Mouse (Mus musculus): ENCODE results near the gene Cyb561d2. TPM values are rescaled to one million over a fixed set of nuclear protein-coding genes. Genes with fewer than 3 reads are reported as not detected.

Gene Cyb561d2
- total and polyA plus RNA-seq, 3 experiments = 3.2 to 10.6 (median 4.3) TPM

- H3K36me3 ChIP-seq (ENCODE audit: control insufficient read depth, insufficient read depth, low read length) = no peaks in the 10 kb centered on the region
- intact Hi-C loops (cut with DNase I) = no loop called here
- TF ChIP-seq CTCF (IDR thresholded peaks at IDR 0.05) = no peak
- no peak for TF ChIP-seq EP300 (IDR thresholded peaks at IDR 0.05; ENCODE audit: insufficient read depth, low read depth, low read length)
- no peak for TF ChIP-seq POLR2A (IDR thresholded peaks at IDR 0.05; ENCODE audit: insufficient read depth, low read depth, low read length)
- DNase-seq = no peak
- H3K27me3 ChIP-seq (ENCODE audit: control insufficient read depth, insufficient read depth, low read length) = no peaks in the 10 kb centered on the region
- no peaks in the 10 kb centered on the region for H3K4me1 ChIP-seq (ENCODE audit: control insufficient read depth, insufficient read depth, low read length)
- H3K27ac ChIP-seq = no peak overlapping the region
- WGBS = 22% methylated on average over 1 of the region's 1 CpGs
- no peaks in the 10 kb centered on the region for H3K79me2 ChIP-seq (replicated peaks; ENCODE audit: control insufficient read depth, insufficient read depth, low read length)
- H3K4me3 ChIP-seq = no peak overlapping the region
- H3K9ac ChIP-seq (ENCODE audit: low read depth, low read length) = no peak overlapping the region
These were observed 48.5 kb downstream of the Cyb561d2 start for GRCm38 (mm10) chr9:107493511-107493910.

GRCm38 (mm10) chr9:107490625-107491024, 51.4 kb downstream of the Cyb561d2 start:
- intact Hi-C loops (cut with DNase I) = no loop called here
- WGBS = 61% methylated on average over 6 of the region's 6 CpGs
- Histone ChIP-seq H3K27me3 (ENCODE audit: control insufficient read depth, insufficient read depth, low read length) (no peaks in the 10 kb centered on the region), H3K4me1 (ENCODE audit: control insufficient read depth, insufficient read depth, low read length) (no peaks in the 10 kb centered on the region), H3K36me3 (ENCODE audit: control insufficient read depth, insufficient read depth, low read length) (no peaks in the 10 kb centered on the region), H3K79me2 (replicated peaks; ENCODE audit: control insufficient read depth, insufficient read depth, low read length) (no peaks in the 10 kb centered on the region), H3K4me3 (no peak overlapping the region), H3K27ac (no peak overlapping the region), H3K9ac (ENCODE audit: low read depth, low read length) (no peak overlapping the region)
- TF ChIP-seq CTCF (IDR thresholded peaks at IDR 0.05) (no peak), EP300 (IDR thresholded peaks at IDR 0.05; ENCODE audit: insufficient read depth, low read depth, low read length) (no peak), POLR2A (IDR thresholded peaks at IDR 0.05; ENCODE audit: insufficient read depth, low read depth, low read length) (no peak)
- no peak for DNase-seq

GRCm38 (mm10) chr9:107490146-107490545, 51.8 kb downstream of the Cyb561d2 start:
- no peak for DNase-seq
- Histone ChIP-seq H3K27me3 (ENCODE audit: control insufficient read depth, insufficient read depth, low read length) (no peaks in the 10 kb centered on the region), H3K9ac (ENCODE audit: low read depth, low read length) (no peak overlapping the region), H3K27ac (no peak overlapping the region), H3K4me3 (no peak overlapping the region), H3K79me2 (replicated peaks; ENCODE audit: control insufficient read depth, insufficient read depth, low read length) (no peaks in the 10 kb centered on the region), H3K4me1 (ENCODE audit: control insufficient read depth, insufficient read depth, low read length) (no peaks in the 10 kb centered on the region), H3K36me3 (ENCODE audit: control insufficient read depth, insufficient read depth, low read length) (no peaks in the 10 kb centered on the region)
- 57% methylated on average over 8 of the region's 8 CpGs for WGBS
- intact Hi-C loops (cut with DNase I) = no loop called here
- TF ChIP-seq CTCF (IDR thresholded peaks at IDR 0.05) (no peak), POLR2A (IDR thresholded peaks at IDR 0.05; ENCODE audit: insufficient read depth, low read depth, low read length) (no peak), EP300 (IDR thresholded peaks at IDR 0.05; ENCODE audit: insufficient read depth, low read depth, low read length) (no peak)

Other genes with a start within 250 kb of the Cyb561d2 start
- gene Cish, start 246.2 kb downstream of the Cyb561d2 start, total RNA-seq (2021) = 100 to 1,000 TPM; 151 to 167 TPM
- 89.8 and 118 TPM in 2 replicates for gene Cish, start 246.2 kb downstream of the Cyb561d2 start, polyA plus RNA-seq (2012; rRNA removed)
- gene Hemk1, start 203.8 kb downstream of the Cyb561d2 start, total RNA-seq (2021) = 10 to 100 TPM; 21.2 to 21.4 TPM
- 30.3 and 37.0 TPM in 2 replicates for gene Hemk1, start 203.8 kb downstream of the Cyb561d2 start, polyA plus RNA-seq (2012; rRNA removed)
- 1 to 10 TPM; 5.2 to 6.5 TPM for gene 6430571L13Rik, start 201.6 kb downstream of the Cyb561d2 start, total RNA-seq (2021)
- gene 6430571L13Rik, start 201.6 kb downstream of the Cyb561d2 start, polyA plus RNA-seq (2012; rRNA removed) = 4.1 and 5.0 TPM in 2 replicates
- gene Cacna2d2, start 142.6 kb downstream of the Cyb561d2 start, total RNA-seq (2021) = 10 to 100 TPM; 12.9 to 14.1 TPM
- 10.5 and 13.3 TPM in 2 replicates for gene Cacna2d2, start 142.6 kb downstream of the Cyb561d2 start, polyA plus RNA-seq (2012; rRNA removed)
- 10 to 100 TPM; 20.3 to 22.9 TPM for gene Tmem115, start 8.2 kb downstream of the Cyb561d2 start, total RNA-seq (2021)
- gene Tmem115, start 8.2 kb downstream of the Cyb561d2 start, polyA plus RNA-seq (2012; rRNA removed) = 25.9 and 28.3 TPM in 2 replicates
- 10 to 100 TPM; 17.2 to 22.1 TPM for gene Nprl2, start within 50 bp of the Cyb561d2 start, total RNA-seq (2021)
- 33.6 and 40.9 TPM in 2 replicates for gene Nprl2, start within 50 bp of the Cyb561d2 start, polyA plus RNA-seq (2012; rRNA removed)
- gene Zmynd10, start 5.1 kb upstream of the Cyb561d2 start, total RNA-seq (2021) = not detected
- gene Zmynd10, start 5.1 kb upstream of the Cyb561d2 start, polyA plus RNA-seq (2012; rRNA removed) = 0.64 and 1.3 TPM in 2 replicates
- gene Rassf1, start 9.4 kb upstream of the Cyb561d2 start, total RNA-seq (2021) = 10 to 100 TPM; 12.6 to 13.4 TPM
- 15.5 and 18.5 TPM in 2 replicates for gene Rassf1, start 9.4 kb upstream of the Cyb561d2 start, polyA plus RNA-seq (2012; rRNA removed)
- gene Tusc2, start 21.1 kb upstream of the Cyb561d2 start, total RNA-seq (2021) = 10 to 100 TPM; 31.7 to 39.1 TPM
- 45.8 and 60.4 TPM in 2 replicates for gene Tusc2, start 21.1 kb upstream of the Cyb561d2 start, polyA plus RNA-seq (2012; rRNA removed)
- gene Hyal2, start 25.8 kb upstream of the Cyb561d2 start, total RNA-seq (2021) = 10 to 100 TPM; 40.8 to 43.6 TPM
- 39.2 and 40.2 TPM in 2 replicates for gene Hyal2, start 25.8 kb upstream of the Cyb561d2 start, polyA plus RNA-seq (2012; rRNA removed)
- gene Hyal1, start 34.7 kb upstream of the Cyb561d2 start, total RNA-seq (2021) = 1 to 10 TPM; 5.1 to 5.9 TPM
- gene Hyal1, start 34.7 kb upstream of the Cyb561d2 start, polyA plus RNA-seq (2012; rRNA removed) = 6.9 and 8.2 TPM in 2 replicates
- 10 to 100 TPM; 14.9 to 17.4 TPM for gene Naa80, start 36.7 kb upstream of the Cyb561d2 start, total RNA-seq (2021)
- gene Naa80, start 36.7 kb upstream of the Cyb561d2 start, polyA plus RNA-seq (2012; rRNA removed) = 30.0 and 45.4 TPM in 2 replicates
- gene Hyal3, start 38.6 kb upstream of the Cyb561d2 start, total RNA-seq (2021) = under 1 TPM; 0.29 to 0.34 TPM
- 0.26 and 0.31 TPM in 2 replicates for gene Hyal3, start 38.6 kb upstream of the Cyb561d2 start, polyA plus RNA-seq (2012; rRNA removed)
- 10 to 100 TPM; 39.9 to 51.4 TPM for gene Ifrd2, start 45.4 kb upstream of the Cyb561d2 start, total RNA-seq (2021)
- 43.7 and 54.5 TPM in 2 replicates for gene Ifrd2, start 45.4 kb upstream of the Cyb561d2 start, polyA plus RNA-seq (2012; rRNA removed)
- gene Sema3b, start 67.0 kb upstream of the Cyb561d2 start, total RNA-seq (2021) = 10 to 100 TPM; 19.9 to 24.2 TPM
- gene Sema3b, start 67.0 kb upstream of the Cyb561d2 start, polyA plus RNA-seq (2012; rRNA removed) = 33.7 and 39.1 TPM in 2 replicates
- gene Gnai2, start 93.2 kb upstream of the Cyb561d2 start, total RNA-seq (2021) = 100 to 1,000 TPM; 243 to 250 TPM
- 311 and 386 TPM in 2 replicates for gene Gnai2, start 93.2 kb upstream of the Cyb561d2 start, polyA plus RNA-seq (2012; rRNA removed)
- 10 to 100 TPM; 71.5 to 88.3 TPM for gene Slc38a3, start 127.3 kb upstream of the Cyb561d2 start, total RNA-seq (2021)
- gene Slc38a3, start 127.3 kb upstream of the Cyb561d2 start, polyA plus RNA-seq (2012; rRNA removed) = 162 and 314 TPM in 2 replicates
- not detected for gene Gnat1, start 137.5 kb upstream of the Cyb561d2 start, total RNA-seq (2021)
- gene Gnat1, start 137.5 kb upstream of the Cyb561d2 start, polyA plus RNA-seq (2012; rRNA removed) = not detected in 2 replicates
- gene Sema3f, start 168.3 kb upstream of the Cyb561d2 start, total RNA-seq (2021) = 10 to 100 TPM; 13.4 to 16.8 TPM
- 29.1 and 31.8 TPM in 2 replicates for gene Sema3f, start 168.3 kb upstream of the Cyb561d2 start, polyA plus RNA-seq (2012; rRNA removed)
- 10 to 100 TPM; 38.9 to 54.6 TPM for gene Rbm5, start 228.8 kb upstream of the Cyb561d2 start, total RNA-seq (2021)
- gene Rbm5, start 228.8 kb upstream of the Cyb561d2 start, polyA plus RNA-seq (2012; rRNA removed) = 50.5 and 68.3 TPM in 2 replicates